Mouse (Mus musculus) CD8-positive naive resting alpha-beta T cell, adult 2 months (primary cell): ENCODE results near the gene Tmem131.
A peak's percentile ranks its signal among the peaks of the same experiment; 100 is the strongest.

ENCODE experiments used
- DNase-seq, 2 experiments: peaks; one replicate each; pipeline ENCODE4 v3.0.0; 2022; ENCODE audit warnings: low read depth in 2 of 2, low spot score in 2 of 2

Tmem131 gene

GRCm38 (mm10) chr1:36789416-36789815 lies 154.1 kb downstream of the Tmem131 start:
- DNase-seq: no peak

GRCm38 (mm10) chr1:36786377-36786776 lies 157.1 kb downstream of the Tmem131 start:
- peak in 1 of 2 experiments; percentile 29 for DNase-seq

GRCm38 (mm10) chr1:36785238-36785641 lies 158.2 kb downstream of the Tmem131 start:
- no peak for DNase-seq

- peak; percentile 63 to 74 for DNase-seq
Measured at GRCm38 (mm10) chr1:36784365-36785134, 158.9 kb downstream of the Tmem131 start.

- no peak for DNase-seq
Measured at GRCm38 (mm10) chr1:36782476-36782875, 161.0 kb downstream of the Tmem131 start.

GRCm38 (mm10) chr1:36780793-36781192 lies 162.7 kb downstream of the Tmem131 start:
- no peak for DNase-seq

- no peak for DNase-seq
Measured at GRCm38 (mm10) chr1:36772198-36772934, 171.1 kb downstream of the Tmem131 start.

GRCm38 (mm10) chr1:36770998-36771397 lies 172.5 kb downstream of the Tmem131 start:
- DNase-seq: no peak

GRCm38 (mm10) chr1:36769951-36770350 lies 173.5 kb downstream of the Tmem131 start:
- DNase-seq: no peak

- no peak for DNase-seq
Measured at GRCm38 (mm10) chr1:36768786-36769185, 174.7 kb downstream of the Tmem131 start.

- no peak for DNase-seq
Measured at GRCm38 (mm10) chr1:36767321-36767720, 176.1 kb downstream of the Tmem131 start.

GRCm38 (mm10) chr1:36766431-36767205 lies 176.8 kb downstream of the Tmem131 start:
- DNase-seq: peak; percentile 43 to 62

GRCm38 (mm10) chr1:36761568-36761967 lies 181.9 kb downstream of the Tmem131 start, which contains the start of gene Zap70:
Gene Zap70 (plus strand): TSS chr1:36761798.
- peak; percentile 72 to 79 for DNase-seq

GRCm38 (mm10) chr1:36761061-36761460 lies 182.4 kb downstream of the Tmem131 start:
- no peak for DNase-seq

- DNase-seq: no peak
Measured at GRCm38 (mm10) chr1:36760401-36760800, 183.1 kb downstream of the Tmem131 start.

- no peak for DNase-seq
Measured at GRCm38 (mm10) chr1:36759076-36759475, 184.4 kb downstream of the Tmem131 start.

- DNase-seq: no peak
Measured at GRCm38 (mm10) chr1:36758553-36758952, 184.9 kb downstream of the Tmem131 start.

GRCm38 (mm10) chr1:36753932-36754675 lies 189.4 kb downstream of the Tmem131 start:
- no peak for DNase-seq

- DNase-seq: peak; percentile 46 to 55
Measured at GRCm38 (mm10) chr1:36746452-36746851, 197.0 kb downstream of the Tmem131 start.

GRCm38 (mm10) chr1:36745661-36746060 lies 197.8 kb downstream of the Tmem131 start:
- DNase-seq: no peak
